Mouse (Mus musculus): ENCODE measurements at regions not wholly inside any gene's neighbourhood (a gene's known extent, or its start where the extent isn't known, plus 50 kb on each side); places are given as distances from the start of the nearest gene placed in this dataset.
"Not testable (repeated sequence)": the region's sequence is repeated elsewhere in the genome, so short reads cannot be mapped to it uniquely, and the experiment has no call there.

- no peak for ATAC-seq (replicated peaks in 1 of 2; ENCODE audit: insufficient read depth in 1 of 2, low FRiP score in 2 of 2, low TSS enrichment in 1 of 2, low read depth in 1 of 2, poor library complexity in 2 of 2, severe bottlenecking in 2 of 2)
Measured at GRCm38 (mm10) chr8:34679565-34680291, 568.2 kb upstream of the Gm10131 start.

GRCm38 (mm10) chr8:34678879-34679278 is 567.3 kb upstream of the Gm10131 start:
- no peak for ATAC-seq (replicated peaks in 1 of 2; ENCODE audit: insufficient read depth in 1 of 2, low FRiP score in 2 of 2, low TSS enrichment in 1 of 2, low read depth in 1 of 2, poor library complexity in 2 of 2, severe bottlenecking in 2 of 2)

- peak in 1 of 2 experiments; percentile 21; a peak in 2 of 4 replicates for ATAC-seq (replicated peaks in 1 of 2; ENCODE audit: insufficient read depth in 1 of 2, low FRiP score in 2 of 2, low TSS enrichment in 1 of 2, low read depth in 1 of 2, poor library complexity in 2 of 2, severe bottlenecking in 2 of 2)
Measured at GRCm38 (mm10) chr8:34671716-34672115, 560.2 kb upstream of the Gm10131 start.

GRCm38 (mm10) chr8:34670930-34671715 is 559.6 kb upstream of the Gm10131 start:
- peak; percentile 43 to 58 for ATAC-seq (replicated peaks in 1 of 2; ENCODE audit: insufficient read depth in 1 of 2, low FRiP score in 2 of 2, low TSS enrichment in 1 of 2, low read depth in 1 of 2, poor library complexity in 2 of 2, severe bottlenecking in 2 of 2)

GRCm38 (mm10) chr8:34669146-34669545 is 557.6 kb upstream of the Gm10131 start:
- no peak for ATAC-seq (replicated peaks in 1 of 2; ENCODE audit: insufficient read depth in 1 of 2, low FRiP score in 2 of 2, low TSS enrichment in 1 of 2, low read depth in 1 of 2, poor library complexity in 2 of 2, severe bottlenecking in 2 of 2)

GRCm38 (mm10) chr8:34664429-34664828 is 552.9 kb upstream of the Gm10131 start:
- ATAC-seq (replicated peaks in 1 of 2; ENCODE audit: insufficient read depth in 1 of 2, low FRiP score in 2 of 2, low TSS enrichment in 1 of 2, low read depth in 1 of 2, poor library complexity in 2 of 2, severe bottlenecking in 2 of 2) = no peak

- no peak for ATAC-seq (replicated peaks in 1 of 2; ENCODE audit: insufficient read depth in 1 of 2, low FRiP score in 2 of 2, low TSS enrichment in 1 of 2, low read depth in 1 of 2, poor library complexity in 2 of 2, severe bottlenecking in 2 of 2)
Measured at GRCm38 (mm10) chr8:34662532-34662931, 551.0 kb upstream of the Gm10131 start.

GRCm38 (mm10) chr8:34651750-34652149 is 540.2 kb upstream of the Gm10131 start:
- ATAC-seq (replicated peaks in 1 of 2; ENCODE audit: insufficient read depth in 1 of 2, low FRiP score in 2 of 2, low TSS enrichment in 1 of 2, low read depth in 1 of 2, poor library complexity in 2 of 2, severe bottlenecking in 2 of 2) = no peak

GRCm38 (mm10) chr8:34628221-34628620 is 516.7 kb upstream of the Gm10131 start:
- ATAC-seq (replicated peaks in 1 of 2; ENCODE audit: insufficient read depth in 1 of 2, low FRiP score in 2 of 2, low TSS enrichment in 1 of 2, low read depth in 1 of 2, poor library complexity in 2 of 2, severe bottlenecking in 2 of 2) = not testable (repeated sequence)

GRCm38 (mm10) chr8:34625670-34626069 is 514.1 kb upstream of the Gm10131 start:
- ATAC-seq (replicated peaks in 1 of 2; ENCODE audit: insufficient read depth in 1 of 2, low FRiP score in 2 of 2, low TSS enrichment in 1 of 2, low read depth in 1 of 2, poor library complexity in 2 of 2, severe bottlenecking in 2 of 2) = no peak

- ATAC-seq (replicated peaks in 1 of 2; ENCODE audit: insufficient read depth in 1 of 2, low FRiP score in 2 of 2, low TSS enrichment in 1 of 2, low read depth in 1 of 2, poor library complexity in 2 of 2, severe bottlenecking in 2 of 2) = peak; percentile 68 to 83; a peak in 3 of 4 replicates
Measured at GRCm38 (mm10) chr8:34623783-34624182, 512.2 kb upstream of the Gm10131 start.

- peak; percentile 48 to 83 for ATAC-seq (replicated peaks in 1 of 2; ENCODE audit: insufficient read depth in 1 of 2, low FRiP score in 2 of 2, low TSS enrichment in 1 of 2, low read depth in 1 of 2, poor library complexity in 2 of 2, severe bottlenecking in 2 of 2)
Measured at GRCm38 (mm10) chr8:34622177-34623114, 510.9 kb upstream of the Gm10131 start.

GRCm38 (mm10) chr8:34618046-34618445 is 506.5 kb upstream of the Gm10131 start:
- no peak for ATAC-seq (replicated peaks in 1 of 2; ENCODE audit: insufficient read depth in 1 of 2, low FRiP score in 2 of 2, low TSS enrichment in 1 of 2, low read depth in 1 of 2, poor library complexity in 2 of 2, severe bottlenecking in 2 of 2)

- no peak for ATAC-seq (replicated peaks in 1 of 2; ENCODE audit: insufficient read depth in 1 of 2, low FRiP score in 2 of 2, low TSS enrichment in 1 of 2, low read depth in 1 of 2, poor library complexity in 2 of 2, severe bottlenecking in 2 of 2)
Measured at GRCm38 (mm10) chr8:34614987-34615386, 503.4 kb upstream of the Gm10131 start.

- ATAC-seq (replicated peaks in 1 of 2; ENCODE audit: insufficient read depth in 1 of 2, low FRiP score in 2 of 2, low TSS enrichment in 1 of 2, low read depth in 1 of 2, poor library complexity in 2 of 2, severe bottlenecking in 2 of 2) = peak; percentile 32 to 48; a peak in 3 of 4 replicates
Measured at GRCm38 (mm10) chr8:34614031-34614526, 502.5 kb upstream of the Gm10131 start.

- no peak for ATAC-seq (replicated peaks in 1 of 2; ENCODE audit: insufficient read depth in 1 of 2, low FRiP score in 2 of 2, low TSS enrichment in 1 of 2, low read depth in 1 of 2, poor library complexity in 2 of 2, severe bottlenecking in 2 of 2)
Measured at GRCm38 (mm10) chr8:34613138-34613537, 501.6 kb upstream of the Gm10131 start.

GRCm38 (mm10) chr8:34612396-34612795 is 500.9 kb upstream of the Gm10131 start:
- ATAC-seq (replicated peaks in 1 of 2; ENCODE audit: insufficient read depth in 1 of 2, low FRiP score in 2 of 2, low TSS enrichment in 1 of 2, low read depth in 1 of 2, poor library complexity in 2 of 2, severe bottlenecking in 2 of 2) = no peak

All from hematopoietic stem cell, adult 5-6 weeks (primary cell).